Mouse (Mus musculus) hindbrain, embryonic 16.5 days (tissue): ENCODE measurements around the gene S100a14. TPM values are rescaled to one million over a fixed set of nuclear protein-coding genes. Genes with fewer than 3 reads are reported as not detected.

Experiments
- ATAC-seq: fragments of 200-750 bp; cut with Nextera tagmentation; 2 replicates; pipeline ENCODE4 v1.8.0; 2017; ENCODE audit warnings: moderate TSS enrichment, moderate library complexity
- H3K27ac ChIP-seq: fragments of 300-500 bp; sonication (generic); 2 replicates; pipeline ENCODE4 v1.5.1; 2014; ENCODE audit warnings: low read depth, mild to moderate bottlenecking, control low read depth, low read length, moderate library complexity
- H3K27me3 ChIP-seq: fragments of 300-500 bp; sonication (generic); replicated peaks from 2 replicates; pipeline ENCODE4 v1.6.1; 2014; ENCODE audit warnings: low read length; ENCODE audit not compliant: control insufficient read depth, insufficient read depth
- H3K36me3 ChIP-seq: fragments of 300-500 bp; sonication (generic); 2 replicates; pipeline ENCODE4 v1.6.1; 2014; ENCODE audit warnings: mild to moderate bottlenecking, low read length, moderate library complexity, mixed read lengths; ENCODE audit not compliant: control insufficient read depth, insufficient read depth
- H3K4me1 ChIP-seq: fragments of 300-500 bp; sonication (generic); 2 replicates; pipeline ENCODE4 v1.6.1; 2014; ENCODE audit warnings: low read depth, low read length; ENCODE audit not compliant: control insufficient read depth, insufficient read depth
- H3K4me2 ChIP-seq: fragments of 300-500 bp; sonication (generic); 2 replicates; pipeline ENCODE4 v1.6.1; 2014; ENCODE audit warnings: mild to moderate bottlenecking, low read length, control low read depth, moderate library complexity
- H3K4me3 ChIP-seq: fragments of 300-500 bp; sonication (generic); 2 replicates; pipeline ENCODE4 v1.5.1; 2014; ENCODE audit warnings: mild to moderate bottlenecking, low read length, control low read depth, moderate library complexity
- H3K9ac ChIP-seq: fragments of 300-500 bp; sonication (generic); 2 replicates; pipeline ENCODE4 v1.6.1; 2014; ENCODE audit warnings: low read depth, mild to moderate bottlenecking, control low read depth, low read length, moderate library complexity
- H3K9me3 ChIP-seq: fragments of 300-500 bp; sonication (generic); 2 replicates; pipeline ENCODE4 v1.6.1; 2014; ENCODE audit warnings: mild to moderate bottlenecking, low read length, moderate library complexity; ENCODE audit not compliant: control insufficient read depth
- WGBS: fragments of 180-500 bp; shearing (Covaris S2); extraction: QIAGEN DNeasy Blood & Tissue Kit; methylation state at CpG from one replicate; pipeline ENCODE4 v1.1.7; 2014; 5-methylcytosine and 5-hydroxymethylcytosine counted together
- polyA plus RNA-seq: library from polyadenylated mRNA; unstranded; fragments of >200 nt; fragmentation: Nextera tagmentation; extraction: Ambion mirVana; gene quantifications from 2 replicates; pipeline ENCODE4 v1.2.1, GENCODE M21; 2015

Gene S100a14
- polyA plus RNA-seq, 1 experiment from 2014 or later: 0.19 TPM

GRCm38 (mm10) chr3:90537141-90537904 is 10.7 kb downstream of the S100a14 start, which contains the start of gene S100a16:
Gene S100a16, plus strand, starts transcription at chr3:90537254.
- no peak; the same call in 1 of the 2 replicates for ATAC-seq
- WGBS: 41% methylated on average over 10 of the region's 10 CpGs
- Histone ChIP-seq H3K4me1 (peaks cover 4% of the 10 kb centered on the region; the same call in 1 of the 2 replicates), H3K27me3 (no peaks in the 10 kb centered on the region), H3K36me3 (no peaks in the 10 kb centered on the region), H3K4me2 (peak within 1 kb of the TSS; percentile 37; the same call in 1 of the 2 replicates), H3K4me3 (peak within 1 kb of the TSS; percentile 17; the same call in 1 of the 2 replicates), H3K27ac (no peak within 1 kb of the TSS), H3K9ac (peak within 1 kb of the TSS; percentile 41), H3K9me3 (no peaks in the 10 kb centered on the region)

DNA sequence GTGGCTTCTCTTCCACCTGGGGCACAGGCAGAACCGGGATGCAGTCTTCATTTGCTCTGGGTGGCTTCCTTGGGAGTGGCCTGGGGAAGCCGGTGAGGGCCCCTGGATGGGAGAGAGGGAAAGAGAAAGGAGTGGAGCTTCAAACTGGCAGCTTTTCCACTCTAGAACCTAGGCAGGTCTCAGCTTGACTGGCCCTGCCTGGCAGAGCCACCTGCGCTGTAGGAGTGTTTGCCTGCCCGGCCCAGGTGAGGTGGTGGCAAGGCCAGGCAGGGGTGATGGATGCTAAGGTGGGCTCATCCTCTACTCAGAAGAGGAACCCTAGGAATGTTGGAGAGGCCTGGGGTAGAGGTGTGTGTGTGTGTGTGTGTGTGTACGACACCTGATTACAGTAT is 11.2 kb downstream of the S100a14 start:
- H3K36me3 ChIP-seq: no peaks in the 10 kb centered on the region
- H3K4me2 ChIP-seq: peak overlapping the region; percentile 37; the same call in 1 of the 2 replicates
- H3K27me3 ChIP-seq: no peaks in the 10 kb centered on the region
- peaks cover 4% of the 10 kb centered on the region; the same call in 1 of the 2 replicates for H3K4me1 ChIP-seq
- WGBS: 84% methylated on average over 5 of the region's 5 CpGs
- no peak overlapping the region for H3K4me3 ChIP-seq
- no peak overlapping the region; the same call in 1 of the 2 replicates for H3K9ac ChIP-seq
- H3K27ac ChIP-seq: no peak overlapping the region
- H3K9me3 ChIP-seq: no peaks in the 10 kb centered on the region
- no peak for ATAC-seq

DNA sequence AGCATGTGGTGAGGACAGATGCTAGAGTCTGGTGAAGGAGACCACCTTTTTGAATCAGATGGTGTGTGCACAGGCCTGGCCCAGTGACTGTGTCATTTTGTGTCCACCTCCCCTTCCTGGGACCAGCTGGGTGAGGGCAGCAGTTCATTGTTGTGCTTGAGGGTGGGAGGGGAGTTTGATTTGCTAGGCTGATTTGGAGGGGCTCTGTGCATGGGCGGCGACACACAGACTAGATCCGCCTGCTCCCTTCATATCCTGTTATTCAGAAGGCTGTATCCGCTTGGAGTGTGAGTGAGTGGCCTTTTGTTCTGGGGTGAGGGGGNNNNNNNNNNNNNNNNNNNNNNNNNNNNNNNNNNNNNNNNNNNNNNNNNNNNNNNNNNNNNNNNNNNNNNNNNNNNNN is 14.2 kb downstream of the S100a14 start:
- no peaks in the 10 kb centered on the region for H3K9me3 ChIP-seq

GRCm38 (mm10) chr3:90549676-90550420 is 23.2 kb downstream of the S100a14 start:
- ATAC-seq: no peak
- H3K27ac ChIP-seq: no peak overlapping the region
- 61% methylated on average over 5 of the region's 5 CpGs for WGBS
- no peaks in the 10 kb centered on the region for H3K4me1 ChIP-seq
- no peak overlapping the region for H3K9ac ChIP-seq
- no peaks in the 10 kb centered on the region for H3K36me3 ChIP-seq
- no peaks in the 10 kb centered on the region for H3K9me3 ChIP-seq
- no peak overlapping the region for H3K4me3 ChIP-seq
- no peak overlapping the region for H3K4me2 ChIP-seq
- no peaks in the 10 kb centered on the region for H3K27me3 ChIP-seq

More for the DNA sequence above, 14.2 kb downstream of the S100a14 start:
- 35% methylated on average over 4 of the region's 4 CpGs for WGBS
- ATAC-seq: peak; percentile 68
- Histone ChIP-seq H3K36me3 (no peaks in the 10 kb centered on the region), H3K4me2 (peak overlapping the region; percentile 15), H3K27me3 (no peaks in the 10 kb centered on the region), H3K4me3 (no peak overlapping the region), H3K4me1 (peaks cover 4% of the 10 kb centered on the region; the same call in 1 of the 2 replicates), H3K27ac (peak overlapping the region; percentile 17; the same call in 1 of the 2 replicates), H3K9ac (0 out of 2 replicates have a peak overlapping the region, but pooled peaks have one; percentile 7)

- H3K4me1 ChIP-seq: no peaks in the 10 kb centered on the region
- no peak overlapping the region for H3K4me2 ChIP-seq
- H3K9me3 ChIP-seq: no peaks in the 10 kb centered on the region
- WGBS: 86% methylated on average over 2 of the region's 2 CpGs
- no peak overlapping the region for H3K9ac ChIP-seq
- H3K27ac ChIP-seq: no peak overlapping the region
- no peaks in the 10 kb centered on the region for H3K36me3 ChIP-seq
- no peak for ATAC-seq
- no peak overlapping the region for H3K4me3 ChIP-seq
- no peaks in the 10 kb centered on the region for H3K27me3 ChIP-seq
Observed at GRCm38 (mm10) chr3:90550421-90550790, 23.8 kb downstream of the S100a14 start.

GRCm38 (mm10) chr3:90552231-90552630 is 25.6 kb downstream of the S100a14 start:
- Histone ChIP-seq H3K27me3 (no peaks in the 10 kb centered on the region), H3K4me2 (no peak overlapping the region)

DNA sequence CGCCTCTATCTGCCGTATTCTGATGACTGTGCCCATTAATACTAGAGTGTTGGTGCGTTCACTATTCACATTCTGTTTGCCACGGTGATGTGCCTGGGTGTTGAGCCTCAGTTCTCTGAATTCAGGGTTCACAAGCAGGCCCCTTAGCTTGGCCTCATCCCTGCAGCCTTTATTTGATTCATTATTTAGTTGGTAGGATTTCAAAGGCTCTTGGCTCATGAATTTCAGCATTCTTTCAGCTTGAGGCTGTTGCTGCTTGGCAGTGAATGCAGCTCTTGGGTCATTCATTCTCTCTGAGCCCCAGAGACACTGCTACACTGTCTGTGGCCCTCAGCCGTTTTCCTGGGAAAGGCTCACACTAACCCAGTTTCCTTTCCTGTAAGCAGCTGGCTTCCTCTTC is 29.3 kb downstream of the S100a14 start:
- H3K4me3 ChIP-seq: no peak overlapping the region
- H3K27me3 ChIP-seq: no peaks in the 10 kb centered on the region
- no peaks in the 10 kb centered on the region for H3K9me3 ChIP-seq
- peak; percentile 95 for ATAC-seq
- no peak overlapping the region for H3K4me2 ChIP-seq
- no peaks in the 10 kb centered on the region for H3K4me1 ChIP-seq
- H3K36me3 ChIP-seq: no peaks in the 10 kb centered on the region
- 28% methylated on average over 5 of the region's 5 CpGs for WGBS
- H3K27ac ChIP-seq: no peak overlapping the region; the same call in 1 of the 2 replicates
- no peak overlapping the region for H3K9ac ChIP-seq

More at GRCm38 (mm10) chr3:90552231-90552630, 25.6 kb downstream of the S100a14 start:
- Histone ChIP-seq H3K9ac (no peak overlapping the region), H3K4me3 (no peak overlapping the region), H3K9me3 (no peaks in the 10 kb centered on the region), H3K27ac (no peak overlapping the region), H3K4me1 (no peaks in the 10 kb centered on the region), H3K36me3 (no peaks in the 10 kb centered on the region)
- no peak for ATAC-seq
- 83% methylated on average over 2 of the region's 2 CpGs for WGBS

- WGBS: 78% methylated on average over 6 of the region's 6 CpGs
- no peaks in the 10 kb centered on the region for H3K36me3 ChIP-seq
- H3K27ac ChIP-seq: no peak within 1 kb of the TSS
- H3K9me3 ChIP-seq: no peaks in the 10 kb centered on the region
- no peaks in the 10 kb centered on the region for H3K4me1 ChIP-seq
- H3K4me2 ChIP-seq: no peak within 1 kb of the TSS
- H3K9ac ChIP-seq: no peak within 1 kb of the TSS
- H3K4me3 ChIP-seq: no peak within 1 kb of the TSS
- H3K27me3 ChIP-seq: no peaks in the 10 kb centered on the region
- ATAC-seq: no peak
Observed at GRCm38 (mm10) chr3:90560008-90560628, 33.5 kb downstream of the S100a14 start, which contains the start of gene S100a3. Gene S100a3, plus strand, starts transcription at chr3:90560578.
